Mouse (Mus musculus): ENCODE measurements at regions not wholly inside any gene's neighbourhood (a gene's known extent, or its start where the extent isn't known, plus 50 kb on each side); places are given as distances from the start of the nearest gene placed in this dataset.

GRCm38 (mm10) chr11:6923917-6924316 is 86.5 kb upstream of the Gm11983 start:
- DNase-seq = no peak

- DNase-seq = no peak
These were observed 81.1 kb upstream of the Gm11983 start for GRCm38 (mm10) chr11:6918546-6918945.

GRCm38 (mm10) chr11:6905630-6906029 is 68.2 kb upstream of the Gm11983 start:
- no peak for DNase-seq

GRCm38 (mm10) chr11:6902991-6903390 is 65.5 kb upstream of the Gm11983 start:
- peak; percentile 43 to 45 for DNase-seq

GRCm38 (mm10) chr11:6902271-6902670 is 64.8 kb upstream of the Gm11983 start:
- peak; percentile 41 to 47 for DNase-seq

GRCm38 (mm10) chr11:6900769-6901481 is 63.5 kb upstream of the Gm11983 start:
- peak; percentile 29 to 44 for DNase-seq

GRCm38 (mm10) chr11:6900357-6900756 is 62.9 kb upstream of the Gm11983 start:
- DNase-seq = no peak

GRCm38 (mm10) chr11:6899271-6900005 is 62.0 kb upstream of the Gm11983 start:
- peak; percentile 81 to 92 for DNase-seq

GRCm38 (mm10) chr11:6898357-6899097 is 61.1 kb upstream of the Gm11983 start:
- no peak for DNase-seq

GRCm38 (mm10) chr11:6895786-6896093 is 58.3 kb upstream of the Gm11983 start:
- peak; percentile 85 to 88 for DNase-seq

GRCm38 (mm10) chr11:6894911-6895785 is 57.7 kb upstream of the Gm11983 start:
- DNase-seq = peak; percentile 77 to 80

- DNase-seq = no peak
These were observed 56.3 kb upstream of the Gm11983 start for GRCm38 (mm10) chr11:6893734-6894133.

GRCm38 (mm10) chr11:6893063-6893462 is 55.6 kb upstream of the Gm11983 start:
- no peak for DNase-seq

- no peak for DNase-seq
These were observed 53.0 kb upstream of the Gm11983 start for GRCm38 (mm10) chr11:6890450-6890849.

GRCm38 (mm10) chr11:6889660-6890185 is 52.3 kb upstream of the Gm11983 start:
- DNase-seq = peak; percentile 73 to 83

- no peak for DNase-seq
These were observed 51.7 kb upstream of the Gm11983 start for GRCm38 (mm10) chr11:6889120-6889519.

All from cerebellum, adult 18-20 months (tissue).